Mouse (Mus musculus): ENCODE results near the gene Lrrc8a. TPM values are rescaled to one million over a fixed set of nuclear protein-coding genes. Genes with fewer than 3 reads are reported as not detected.

Lrrc8a gene
- total RNA-seq, 1 experiment: 26.6 TPM

DNA sequence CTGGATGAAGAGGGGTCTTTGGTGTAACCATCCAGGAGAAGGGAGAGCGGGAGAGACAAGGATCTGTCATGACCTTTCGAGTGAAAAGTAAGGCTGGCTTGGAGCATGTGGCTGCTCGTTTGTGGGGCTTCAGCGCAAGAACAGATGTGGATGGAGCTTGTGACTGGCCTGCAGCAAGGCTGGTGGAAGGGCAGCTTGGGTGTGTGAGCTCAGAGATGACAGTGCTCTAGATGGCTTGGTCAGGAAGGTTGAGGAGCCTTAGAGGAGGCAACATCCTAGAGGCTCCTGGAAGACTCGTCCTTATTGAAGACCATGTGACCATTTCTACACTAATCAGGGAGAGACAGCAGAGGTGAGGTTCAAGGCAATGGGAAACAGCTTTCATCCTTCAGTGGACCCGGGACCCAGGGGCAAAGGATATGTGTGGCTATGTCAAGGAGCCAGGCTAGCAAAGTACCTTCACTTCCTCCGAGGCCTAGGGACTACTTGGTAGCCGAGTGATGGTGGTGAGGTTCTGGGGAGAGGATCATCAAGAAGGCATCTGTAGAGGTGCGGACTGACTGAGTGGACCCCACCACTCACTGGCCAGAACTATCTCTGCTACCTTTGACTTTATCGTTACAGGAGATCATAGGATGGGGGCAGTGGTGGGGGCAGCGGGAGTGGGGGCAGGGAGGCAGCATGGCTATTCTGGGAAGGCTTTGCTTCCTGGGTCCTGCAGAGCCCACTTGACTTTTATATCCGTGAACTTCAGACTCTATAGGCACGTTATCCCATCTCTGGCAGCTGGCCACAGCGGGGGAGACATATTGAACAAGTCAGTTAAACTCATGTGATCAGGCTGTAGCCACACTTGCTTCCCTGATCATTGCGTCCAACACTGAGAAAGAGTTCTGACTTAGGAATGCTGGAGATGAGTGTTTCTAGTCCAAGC is 21.9 kb downstream of the Lrrc8a start:
- in situ Hi-C loops (cut with MboI; ENCODE audit: low sequenced_read_pairs in 2 of 2, unreplicated experiment in 2 of 2): no loop called here

DNA sequence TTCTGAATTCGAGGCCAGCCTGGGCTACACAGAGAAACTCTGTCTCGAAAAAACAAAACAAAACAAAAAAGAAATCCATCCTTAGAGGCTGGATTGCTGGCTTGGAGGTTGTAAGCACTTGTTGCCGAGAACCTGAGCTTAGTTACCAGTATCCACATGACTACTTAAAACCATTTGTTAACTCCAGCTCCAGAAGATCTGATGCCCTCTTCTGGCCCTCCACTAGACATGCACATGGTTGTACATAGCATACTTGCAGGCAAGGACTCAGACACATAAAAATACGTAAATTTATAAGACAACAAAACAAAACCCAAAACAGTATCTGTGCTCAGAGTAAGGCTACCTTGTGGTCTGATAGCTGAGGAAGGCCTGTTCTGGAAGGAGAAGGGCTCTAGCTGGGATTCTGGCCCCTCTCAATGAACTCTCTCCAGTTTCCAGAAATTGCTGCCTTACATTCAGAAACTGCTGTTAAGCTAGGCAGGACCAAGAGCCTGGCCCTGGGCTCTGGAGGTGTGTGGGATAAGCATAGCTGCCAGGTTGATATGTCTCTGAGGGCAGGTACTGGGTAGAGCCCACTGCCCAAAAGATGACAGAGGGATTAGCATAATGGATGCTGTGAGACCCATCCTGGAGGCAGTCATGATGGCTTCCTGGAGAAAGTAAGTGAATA is 23.7 kb downstream of the Lrrc8a start:
- H3K9me3 ChIP-seq (ENCODE audit: control insufficient read depth, insufficient read depth, low read depth, low read length): no peaks in the 10 kb centered on the region
- TF ChIP-seq ZC3H11A (IDR thresholded peaks at IDR 0.05; ENCODE audit: borderline replicate concordance, low read depth, low read length) (no peak), CHD2 (IDR thresholded peaks at IDR 0.05; ENCODE audit: low read depth, low read length) (no peak), HCFC1 (IDR thresholded peaks at IDR 0.05; ENCODE audit: borderline replicate concordance, insufficient read depth, low read length) (no peak), ZNF384 (IDR thresholded peaks at IDR 0.05; ENCODE audit: low read depth, low read length) (no peak), MAFK (IDR thresholded peaks at IDR 0.05; ENCODE audit: insufficient read depth, low read depth, low read length) (no peak)
- no peak overlapping the region for H3K27ac ChIP-seq (ENCODE audit: insufficient read depth, low read depth, low read length, poor library complexity, severe bottlenecking)
- in situ Hi-C loops (cut with MboI; ENCODE audit: low sequenced_read_pairs in 2 of 2, unreplicated experiment in 2 of 2): no loop called here
- H3K4me1 ChIP-seq (ENCODE audit: control insufficient read depth in 2 of 2, insufficient read depth in 2 of 2, low read length in 2 of 2, poor library complexity in 1 of 2): peaks cover 6 to 27% of the 10 kb centered on the region in 2 experiments; a peak in 3 of 4 replicates
- no peak for DNase-seq (ENCODE audit: low read depth, low spot score)
- H3K9ac ChIP-seq (ENCODE audit: insufficient read depth, low read depth, low read length, poor library complexity, severe bottlenecking): no peak overlapping the region
- H3K4me3 ChIP-seq (ENCODE audit: insufficient read depth in 1 of 2, low read depth in 1 of 2, low read length in 2 of 2, poor library complexity in 1 of 2, severe bottlenecking in 1 of 2): no peak overlapping the region
- peaks cover 25% of the 10 kb centered on the region for H3K36me3 ChIP-seq (ENCODE audit: control insufficient read depth, insufficient read depth, low read length, poor library complexity, severe bottlenecking)

More for the DNA sequence above, 21.9 kb downstream of the Lrrc8a start:
- Histone ChIP-seq H3K4me1 (ENCODE audit: control insufficient read depth in 2 of 2, insufficient read depth in 2 of 2, low read length in 2 of 2, poor library complexity in 1 of 2) (peaks cover 0 to 10% of the 10 kb centered on the region in 2 experiments; a peak in 2 of 4 replicates), H3K9ac (ENCODE audit: insufficient read depth, low read depth, low read length, poor library complexity, severe bottlenecking) (no peak overlapping the region), H3K27ac (ENCODE audit: insufficient read depth, low read depth, low read length, poor library complexity, severe bottlenecking) (no peak overlapping the region), H3K9me3 (ENCODE audit: control insufficient read depth, insufficient read depth, low read depth, low read length) (no peaks in the 10 kb centered on the region), H3K4me3 (ENCODE audit: insufficient read depth in 1 of 2, low read depth in 1 of 2, low read length in 2 of 2, poor library complexity in 1 of 2, severe bottlenecking in 1 of 2) (no peak overlapping the region), H3K36me3 (ENCODE audit: control insufficient read depth, insufficient read depth, low read length, poor library complexity, severe bottlenecking) (peaks cover 37% of the 10 kb centered on the region)
- no peak for DNase-seq (ENCODE audit: low read depth, low spot score)
- no peak for TF ChIP-seq CHD2 (IDR thresholded peaks at IDR 0.05; ENCODE audit: low read depth, low read length)
- TF ChIP-seq MAFK (IDR thresholded peaks at IDR 0.05; ENCODE audit: insufficient read depth, low read depth, low read length): no peak
- no peak for TF ChIP-seq HCFC1 (IDR thresholded peaks at IDR 0.05; ENCODE audit: borderline replicate concordance, insufficient read depth, low read length)

DNA sequence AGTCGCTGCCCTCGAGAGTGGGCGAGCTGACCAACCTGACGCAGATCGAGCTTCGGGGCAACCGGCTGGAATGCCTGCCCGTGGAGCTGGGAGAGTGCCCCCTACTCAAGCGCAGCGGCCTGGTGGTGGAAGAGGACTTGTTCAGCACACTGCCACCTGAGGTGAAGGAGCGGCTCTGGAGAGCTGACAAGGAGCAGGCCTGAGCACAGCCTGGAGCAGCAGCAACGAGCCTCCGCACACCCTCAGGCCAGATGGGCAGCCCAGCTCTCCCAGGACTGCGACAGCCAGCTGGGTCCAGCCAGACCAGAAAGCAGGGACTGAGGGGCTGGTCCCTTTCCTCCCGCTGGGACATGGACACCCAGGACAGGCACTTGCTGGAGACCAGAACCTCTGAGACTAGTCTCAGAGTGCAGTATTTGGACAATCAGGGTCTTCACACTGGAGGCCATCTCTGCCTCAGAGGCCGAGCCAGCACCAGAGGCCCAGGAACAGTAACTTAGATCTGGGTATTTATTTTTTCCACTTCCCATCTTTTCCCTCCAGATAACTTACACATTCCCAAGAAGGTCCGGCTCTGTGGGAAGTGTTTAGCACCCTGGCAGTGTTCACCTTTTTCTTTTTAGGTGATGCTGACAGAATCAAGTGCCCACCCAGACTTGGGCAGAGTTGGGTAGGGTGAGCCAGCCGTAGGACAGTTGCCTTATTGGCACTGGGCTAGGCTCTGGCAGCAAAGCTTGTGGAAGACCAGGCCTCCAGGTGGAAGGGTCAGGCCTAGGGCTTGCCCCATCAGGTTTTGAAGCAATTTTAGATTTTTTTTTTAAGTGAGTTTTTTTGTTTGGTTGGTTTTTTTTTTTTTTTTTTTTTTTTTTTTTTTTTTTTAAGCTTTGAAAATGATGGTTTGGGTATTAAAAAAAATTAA is 24.7 kb downstream of the Lrrc8a start:
- Histone ChIP-seq H3K4me1 (ENCODE audit: control insufficient read depth in 2 of 2, insufficient read depth in 2 of 2, low read length in 2 of 2, poor library complexity in 1 of 2) (peaks cover 9 to 32% of the 10 kb centered on the region in 2 experiments; a peak in 3 of 4 replicates), H3K4me3 (ENCODE audit: insufficient read depth in 1 of 2, low read depth in 1 of 2, low read length in 2 of 2, poor library complexity in 1 of 2, severe bottlenecking in 1 of 2) (no peak overlapping the region; a peak in 1 of 4 replicates), H3K9me3 (ENCODE audit: control insufficient read depth, insufficient read depth, low read depth, low read length) (no peaks in the 10 kb centered on the region), H3K27ac (ENCODE audit: insufficient read depth, low read depth, low read length, poor library complexity, severe bottlenecking) (no peak overlapping the region), H3K36me3 (ENCODE audit: control insufficient read depth, insufficient read depth, low read length, poor library complexity, severe bottlenecking) (peaks cover 15% of the 10 kb centered on the region; the same call in 1 of the 2 replicates), H3K9ac (ENCODE audit: insufficient read depth, low read depth, low read length, poor library complexity, severe bottlenecking) (no peak overlapping the region)
- in situ Hi-C loops (cut with MboI; ENCODE audit: low sequenced_read_pairs in 2 of 2, unreplicated experiment in 2 of 2): no loop called here
- TF ChIP-seq ZNF384 (IDR thresholded peaks at IDR 0.05; ENCODE audit: low read depth, low read length) (peak; percentile 82), HCFC1 (IDR thresholded peaks at IDR 0.05; ENCODE audit: borderline replicate concordance, insufficient read depth, low read length) (no peak)
- DNase-seq (ENCODE audit: low read depth, low spot score): no peak

DNA sequence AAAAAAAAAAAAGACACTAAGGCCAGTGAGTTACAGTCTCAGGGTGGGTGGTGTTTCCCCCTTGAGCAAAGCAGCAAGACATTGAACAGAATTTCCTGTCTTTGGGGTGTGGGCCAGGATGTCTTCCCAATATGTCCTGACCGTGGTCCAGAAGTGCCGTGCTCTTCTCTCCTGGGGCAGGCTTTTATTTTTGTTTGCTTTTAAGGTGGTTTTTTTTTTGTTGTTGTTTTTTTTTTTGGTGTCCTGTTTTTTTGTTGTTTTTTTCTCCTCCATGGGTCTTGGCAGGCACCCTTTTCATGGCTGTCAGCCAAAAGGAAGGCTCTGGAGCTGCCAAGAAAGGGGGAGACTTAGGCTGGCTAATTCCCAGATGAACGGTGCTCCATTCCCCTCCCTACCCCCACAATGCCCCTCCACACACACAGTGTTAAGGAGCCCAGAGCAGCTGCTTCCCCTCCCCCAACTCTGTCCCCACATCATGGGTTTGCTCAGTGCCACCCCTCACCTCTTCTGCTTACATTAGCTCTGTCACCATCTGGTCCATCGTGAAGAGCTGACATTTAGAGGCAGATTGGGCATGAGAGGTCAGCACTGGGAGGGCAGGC is 25.4 kb downstream of the Lrrc8a start:
- no peaks in the 10 kb centered on the region for H3K9me3 ChIP-seq (ENCODE audit: control insufficient read depth, insufficient read depth, low read depth, low read length)
- H3K27ac ChIP-seq (ENCODE audit: insufficient read depth, low read depth, low read length, poor library complexity, severe bottlenecking): no peak overlapping the region
- H3K36me3 ChIP-seq (ENCODE audit: control insufficient read depth, insufficient read depth, low read length, poor library complexity, severe bottlenecking): peaks cover 8% of the 10 kb centered on the region; the same call in 1 of the 2 replicates
- H3K4me1 ChIP-seq (ENCODE audit: control insufficient read depth in 2 of 2, insufficient read depth in 2 of 2, low read length in 2 of 2, poor library complexity in 1 of 2): peaks cover 9 to 32% of the 10 kb centered on the region in 2 experiments; a peak in 3 of 4 replicates
- DNase-seq (ENCODE audit: low read depth, low spot score): no peak
- no peak overlapping the region for H3K9ac ChIP-seq (ENCODE audit: insufficient read depth, low read depth, low read length, poor library complexity, severe bottlenecking)
- H3K4me3 ChIP-seq (ENCODE audit: insufficient read depth in 1 of 2, low read depth in 1 of 2, low read length in 2 of 2, poor library complexity in 1 of 2, severe bottlenecking in 1 of 2): no peak overlapping the region
- in situ Hi-C loops (cut with MboI; ENCODE audit: low sequenced_read_pairs in 2 of 2, unreplicated experiment in 2 of 2): no loop called here
- TF ChIP-seq ZNF384 (IDR thresholded peaks at IDR 0.05; ENCODE audit: low read depth, low read length): 0 out of 2 replicates have a peak, but pooled peaks have one; percentile 43
- no peak for TF ChIP-seq ZC3H11A (IDR thresholded peaks at IDR 0.05; ENCODE audit: borderline replicate concordance, low read depth, low read length)
- no peak for TF ChIP-seq MAFK (IDR thresholded peaks at IDR 0.05; ENCODE audit: insufficient read depth, low read depth, low read length)

All from ES-E14 (cell line).